Mouse (Mus musculus): ENCODE results near the gene Smn1. TPM values are rescaled to one million over a fixed set of nuclear protein-coding genes. Genes with fewer than 3 reads are reported as not detected.

The Smn1 gene
- polyA plus RNA-seq (2011; ENCODE audit: insufficient read depth, insufficient read length, low replicate concordance, missing spikeins): 49.0 and 92.7 TPM in 2 replicates

DNA sequence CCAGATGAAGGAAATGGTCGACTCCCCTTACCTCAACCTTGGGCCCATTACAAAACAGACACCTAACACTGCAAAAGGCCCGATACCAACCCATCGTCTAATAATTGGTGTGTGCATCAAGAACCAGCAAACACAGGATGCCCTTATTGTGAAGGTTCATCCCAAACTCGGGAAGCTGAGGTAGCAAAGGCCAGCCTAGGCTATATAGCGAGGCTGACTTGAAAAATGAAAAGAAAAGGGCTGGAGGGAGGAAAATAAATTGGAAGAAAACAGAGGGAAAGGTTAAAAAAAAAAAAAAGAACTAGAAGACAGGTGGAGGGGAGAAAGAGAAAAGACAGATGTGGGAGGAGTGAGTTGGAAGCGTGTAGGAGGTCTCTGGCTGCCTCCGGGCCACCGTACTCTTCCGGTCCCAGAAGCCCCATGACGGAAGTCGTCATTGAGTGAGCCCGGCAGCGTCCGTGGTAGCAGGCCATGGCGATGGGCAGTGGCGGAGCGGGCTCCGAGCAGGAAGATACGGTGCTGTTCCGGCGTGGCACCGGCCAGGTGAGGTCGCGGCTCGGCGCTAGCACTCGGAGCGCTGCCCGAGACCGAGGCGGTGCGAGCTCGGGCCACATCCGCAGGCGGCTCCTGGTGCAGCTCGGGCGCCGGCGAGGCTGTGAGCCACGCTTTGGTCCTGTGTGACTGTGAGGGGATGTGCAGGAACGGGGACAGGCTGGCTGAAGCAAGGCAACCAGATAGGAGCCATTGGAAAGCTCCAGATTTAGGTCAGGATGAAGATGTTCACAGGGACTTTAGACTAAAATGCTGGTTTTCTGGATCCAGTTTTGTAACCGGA, at the start of gene Smn1:
TSS of gene Smn1 (plus strand) at position 430 of the 835 bp plus-strand sequence.
- Histone ChIP-seq H3K27ac (ENCODE audit: control insufficient read depth, insufficient read depth, low read depth, low read length, poor library complexity) (peak within 1 kb of the TSS; percentile 61), H3K4me3 (replicated peaks; ENCODE audit: control insufficient read depth, low read depth, low read length) (peak within 1 kb of the TSS; percentile 100)

DNA sequence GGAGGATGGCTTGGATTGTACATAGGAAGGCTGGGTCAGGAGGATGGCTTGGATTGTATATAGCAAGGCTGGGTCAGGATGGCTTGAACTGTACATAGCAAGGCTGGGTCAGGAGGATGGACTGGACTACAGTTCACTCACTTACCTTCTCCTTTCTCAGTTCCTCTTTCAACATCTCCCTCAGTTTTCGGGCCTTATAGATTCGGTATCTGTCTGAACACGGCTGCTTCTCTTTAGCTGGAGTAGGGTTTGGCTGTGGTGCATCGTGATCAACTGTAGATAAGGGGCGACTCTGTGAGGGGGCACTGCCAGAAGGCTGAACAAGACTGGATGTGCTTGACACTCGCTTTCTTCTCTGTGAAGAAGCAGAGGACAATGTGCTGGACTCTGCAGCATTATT, 25.8 kb upstream of the Smn1 start:
- H3K4me3 ChIP-seq (replicated peaks; ENCODE audit: control insufficient read depth, low read depth, low read length): no peak overlapping the region
- TF ChIP-seq CTCF (IDR thresholded peaks at IDR 0.05; ENCODE audit: control insufficient read depth, insufficient read depth, low read length) (no peak), POLR2A (IDR thresholded peaks at IDR 0.05; ENCODE audit: borderline replicate concordance, control insufficient read depth, low read depth, low read length) (no peak)
- WGBS: 39% methylated on average over 6 of the region's 6 CpGs
- no peak overlapping the region; the same call in 1 of the 2 replicates for H3K27ac ChIP-seq (ENCODE audit: control insufficient read depth, insufficient read depth, low read depth, low read length, poor library complexity)
- peaks cover 1% of the 10 kb centered on the region; the same call in 1 of the 2 replicates for H3K4me1 ChIP-seq (ENCODE audit: control insufficient read depth, insufficient read depth, low read length)

More for the DNA sequence above, at the start of gene Smn1:
- peak; percentile 76; the same call in 1 of the 2 replicates for TF ChIP-seq POLR2A (IDR thresholded peaks at IDR 0.05; ENCODE audit: borderline replicate concordance, control insufficient read depth, low read depth, low read length)
- no peak for TF ChIP-seq CTCF (IDR thresholded peaks at IDR 0.05; ENCODE audit: control insufficient read depth, insufficient read depth, low read length)
- H3K4me1 ChIP-seq (ENCODE audit: control insufficient read depth, insufficient read depth, low read length): peaks cover 1% of the 10 kb centered on the region; the same call in 1 of the 2 replicates
- 4% methylated on average over 42 of the region's 42 CpGs for WGBS

DNA sequence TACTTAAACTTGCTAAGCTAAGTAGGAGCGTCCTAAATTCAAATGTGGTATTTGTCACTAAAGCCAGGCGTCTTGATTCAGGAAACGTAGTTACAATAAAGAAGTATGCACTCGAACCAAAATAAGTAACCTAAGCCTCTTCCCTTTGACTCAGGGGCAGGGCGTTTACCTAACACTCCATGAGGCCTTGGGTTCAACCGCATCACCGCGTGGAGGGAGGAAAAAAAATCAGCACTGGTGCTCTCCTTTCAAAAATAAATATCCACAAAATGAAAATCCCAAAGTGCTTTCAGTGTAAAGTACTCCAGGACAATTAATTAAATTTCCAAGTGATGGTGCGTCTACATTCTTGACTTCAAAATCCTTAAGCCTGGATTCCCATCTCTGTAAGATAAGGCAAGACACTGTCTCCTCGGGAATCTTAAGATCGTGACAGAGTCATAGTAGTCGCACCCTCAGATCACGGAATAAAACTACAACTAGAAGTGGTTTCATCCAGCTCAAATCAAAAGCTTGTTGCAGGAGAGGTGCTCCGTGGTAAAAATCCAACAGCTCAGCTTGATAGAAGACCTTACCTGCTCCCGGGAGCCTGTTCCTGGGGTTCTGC, 21.5 kb upstream of the Smn1 start:
- Histone ChIP-seq H3K4me3 (replicated peaks; ENCODE audit: control insufficient read depth, low read depth, low read length) (peak overlapping the region; percentile 94), H3K27ac (ENCODE audit: control insufficient read depth, insufficient read depth, low read depth, low read length, poor library complexity) (peak overlapping the region; percentile 86), H3K4me1 (ENCODE audit: control insufficient read depth, insufficient read depth, low read length) (peaks cover 1% of the 10 kb centered on the region; the same call in 1 of the 2 replicates)
- 2% methylated on average over 15 of the region's 15 CpGs for WGBS
- TF ChIP-seq POLR2A (IDR thresholded peaks at IDR 0.05; ENCODE audit: borderline replicate concordance, control insufficient read depth, low read depth, low read length) (no peak), CTCF (IDR thresholded peaks at IDR 0.05; ENCODE audit: control insufficient read depth, insufficient read depth, low read length) (no peak)

DNA sequence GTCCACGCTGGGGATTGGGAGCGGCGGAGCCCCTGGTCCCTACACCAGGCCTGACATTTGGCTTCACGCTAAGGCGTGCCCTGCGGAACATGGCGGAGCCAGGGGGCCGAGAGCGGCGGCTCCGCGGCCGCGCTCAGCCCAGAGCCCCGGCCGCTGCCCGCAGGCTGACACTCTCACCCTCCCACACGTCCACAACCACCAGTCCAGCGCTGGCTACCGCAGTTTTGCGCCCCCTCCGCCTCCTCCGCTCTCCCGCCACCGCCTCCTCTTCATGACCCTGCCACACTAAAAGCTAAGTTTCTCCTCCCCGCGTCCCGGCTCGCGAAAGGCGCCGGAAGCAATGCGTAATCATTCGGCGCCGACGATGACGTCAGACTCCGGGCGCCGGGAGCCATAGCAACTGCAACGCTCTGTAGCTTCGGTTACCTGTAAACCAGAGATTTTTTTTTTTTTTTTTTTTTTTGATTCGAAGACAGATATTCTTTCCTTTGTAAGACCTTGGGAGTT, 20.9 kb upstream of the Smn1 start, which contains the start of gene Bdp1:
TSS of gene Bdp1 (minus strand) at position 323 of the 507 bp plus-strand sequence.
- peak within 1 kb of the TSS; percentile 94 for H3K4me3 ChIP-seq (replicated peaks; ENCODE audit: control insufficient read depth, low read depth, low read length)
- peaks cover 1% of the 10 kb centered on the region; the same call in 1 of the 2 replicates for H3K4me1 ChIP-seq (ENCODE audit: control insufficient read depth, insufficient read depth, low read length)
- H3K27ac ChIP-seq (ENCODE audit: control insufficient read depth, insufficient read depth, low read depth, low read length, poor library complexity): peak within 1 kb of the TSS; percentile 86
- TF ChIP-seq CTCF (IDR thresholded peaks at IDR 0.05; ENCODE audit: control insufficient read depth, insufficient read depth, low read length) (no peak), POLR2A (IDR thresholded peaks at IDR 0.05; ENCODE audit: borderline replicate concordance, control insufficient read depth, low read depth, low read length) (peak; percentile 69; the same call in 1 of the 2 replicates)
- WGBS: under 1% methylated on average over 44 of the region's 44 CpGs

DNA sequence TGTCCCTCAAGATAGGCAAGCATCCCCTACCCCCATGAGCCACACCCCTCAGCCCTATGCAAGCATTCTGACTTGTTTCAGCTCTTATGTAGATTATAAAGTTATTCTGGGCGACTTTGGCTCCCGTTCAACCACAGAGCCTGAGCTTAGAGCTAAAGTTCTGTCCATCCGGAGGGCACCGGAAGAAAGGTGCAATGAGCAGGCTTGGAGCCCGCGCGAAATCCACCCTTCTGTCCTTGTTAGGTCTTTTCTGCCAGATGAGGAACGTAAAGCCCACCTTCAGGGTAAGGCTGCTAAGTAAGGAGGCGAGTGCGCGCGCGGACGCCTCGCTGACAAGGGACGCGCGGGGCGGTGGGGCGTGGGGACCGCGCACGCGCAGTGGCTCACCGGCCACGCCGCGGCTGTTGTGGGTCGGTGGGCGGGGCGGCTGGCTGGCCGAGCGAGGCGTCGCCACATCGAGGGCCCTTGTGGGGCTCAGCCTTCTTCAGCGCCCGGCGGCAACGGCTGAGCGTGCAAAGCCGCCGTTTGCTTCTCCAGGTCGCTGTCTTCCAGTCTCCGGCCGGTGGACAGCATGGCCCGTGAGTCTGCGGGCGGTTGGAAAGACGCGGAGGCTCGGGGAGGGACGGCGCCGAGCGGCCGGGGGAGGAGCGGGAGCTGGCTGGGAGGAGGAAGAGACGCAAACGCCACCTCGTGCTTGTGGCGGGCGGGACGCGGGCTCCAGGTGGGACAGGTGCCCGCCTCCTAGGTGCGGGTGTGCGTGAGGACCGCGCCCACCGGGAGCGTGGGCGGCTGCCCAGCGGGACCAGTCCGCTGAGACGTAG, 16.8 kb upstream of the Smn1 start, which contains the start of gene Serf1:
TSS of gene Serf1 (plus strand) at position 361 of the 821 bp plus-strand sequence.
- Histone ChIP-seq H3K27ac (ENCODE audit: control insufficient read depth, insufficient read depth, low read depth, low read length, poor library complexity) (no peak within 1 kb of the TSS), H3K4me1 (ENCODE audit: control insufficient read depth, insufficient read depth, low read length) (no peaks in the 10 kb centered on the region), H3K4me3 (replicated peaks; ENCODE audit: control insufficient read depth, low read depth, low read length) (peak within 1 kb of the TSS; percentile 82)
- TF ChIP-seq POLR2A (IDR thresholded peaks at IDR 0.05; ENCODE audit: borderline replicate concordance, control insufficient read depth, low read depth, low read length) (peak; percentile 31; the same call in 1 of the 2 replicates), CTCF (IDR thresholded peaks at IDR 0.05; ENCODE audit: control insufficient read depth, insufficient read depth, low read length) (no peak)
- 1% methylated on average over 76 of the region's 76 CpGs for WGBS

DNA sequence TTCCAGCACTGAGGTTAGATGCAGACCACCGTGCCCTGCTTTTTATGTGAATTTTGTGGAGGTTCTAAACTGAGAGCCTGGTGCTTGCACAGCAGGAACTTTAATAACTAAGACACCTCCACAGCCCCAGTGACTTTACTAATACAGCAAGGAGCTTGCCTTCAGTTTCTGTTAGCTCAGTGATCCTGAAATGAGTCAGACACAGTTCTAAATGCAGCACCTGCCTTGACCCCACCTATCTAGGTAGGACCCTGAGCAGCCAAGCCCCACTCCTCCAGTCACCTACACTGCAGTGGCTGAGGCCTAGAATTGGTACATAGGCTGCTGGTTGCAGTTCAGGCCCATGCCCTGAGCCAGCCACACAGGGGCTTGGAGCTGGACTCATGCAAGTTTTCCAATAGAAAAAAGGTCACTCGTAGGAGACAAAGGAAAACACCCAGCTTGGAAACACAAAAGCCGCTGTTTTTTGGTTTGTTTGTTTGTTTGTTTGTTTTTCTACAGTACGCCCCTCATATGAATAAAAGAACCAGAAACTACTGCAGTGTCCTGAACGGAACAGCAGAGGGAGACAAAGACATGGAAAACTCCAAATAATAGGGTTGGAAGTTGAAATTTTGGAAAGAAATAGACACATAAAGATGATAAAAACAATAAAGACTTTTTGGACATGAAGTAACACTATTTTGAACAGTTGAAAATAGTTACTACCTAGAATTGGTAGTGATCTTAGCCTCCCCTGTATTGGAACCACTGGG, 12.3 kb upstream of the Smn1 start:
- Histone ChIP-seq H3K4me1 (ENCODE audit: control insufficient read depth, insufficient read depth, low read length) (no peaks in the 10 kb centered on the region), H3K27ac (ENCODE audit: control insufficient read depth, insufficient read depth, low read depth, low read length, poor library complexity) (no peak overlapping the region), H3K4me3 (replicated peaks; ENCODE audit: control insufficient read depth, low read depth, low read length) (no peak overlapping the region)
- 54% methylated on average over 5 of the region's 5 CpGs for WGBS
- TF ChIP-seq POLR2A (IDR thresholded peaks at IDR 0.05; ENCODE audit: borderline replicate concordance, control insufficient read depth, low read depth, low read length): no peak
- TF ChIP-seq CTCF (IDR thresholded peaks at IDR 0.05; ENCODE audit: control insufficient read depth, insufficient read depth, low read length): no peak

DNA sequence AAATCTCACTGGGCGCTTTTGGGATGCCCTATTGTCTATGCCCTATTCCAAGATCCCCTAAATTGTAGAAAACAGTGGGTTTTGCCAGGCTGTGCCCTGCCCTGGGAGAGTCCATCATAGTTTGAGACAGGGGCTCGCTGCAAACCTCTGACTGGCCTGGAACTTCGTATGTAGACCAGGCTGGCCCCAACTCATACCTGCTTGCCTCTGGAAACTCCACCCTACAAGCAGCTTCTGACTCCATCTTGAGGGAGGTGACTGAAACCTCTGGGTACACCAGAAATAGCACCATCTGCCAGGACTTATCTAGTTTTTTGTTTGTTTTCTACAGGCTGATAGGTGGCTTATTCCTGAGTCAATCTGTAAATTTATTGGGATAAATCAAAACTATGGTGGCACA, 682 bp upstream of the Smn1 start:
- H3K4me3 ChIP-seq (replicated peaks; ENCODE audit: control insufficient read depth, low read depth, low read length): no peak overlapping the region
- 91% methylated on average over 3 of the region's 3 CpGs for WGBS
- H3K4me1 ChIP-seq (ENCODE audit: control insufficient read depth, insufficient read depth, low read length): peaks cover 1% of the 10 kb centered on the region; the same call in 1 of the 2 replicates
- TF ChIP-seq POLR2A (IDR thresholded peaks at IDR 0.05; ENCODE audit: borderline replicate concordance, control insufficient read depth, low read depth, low read length): no peak
- no peak for TF ChIP-seq CTCF (IDR thresholded peaks at IDR 0.05; ENCODE audit: control insufficient read depth, insufficient read depth, low read length)
- no peak overlapping the region for H3K27ac ChIP-seq (ENCODE audit: control insufficient read depth, insufficient read depth, low read depth, low read length, poor library complexity)
